Comparison of ENCODE assay signal across 8 mouse cellular contexts in the genomic region with DNA sequence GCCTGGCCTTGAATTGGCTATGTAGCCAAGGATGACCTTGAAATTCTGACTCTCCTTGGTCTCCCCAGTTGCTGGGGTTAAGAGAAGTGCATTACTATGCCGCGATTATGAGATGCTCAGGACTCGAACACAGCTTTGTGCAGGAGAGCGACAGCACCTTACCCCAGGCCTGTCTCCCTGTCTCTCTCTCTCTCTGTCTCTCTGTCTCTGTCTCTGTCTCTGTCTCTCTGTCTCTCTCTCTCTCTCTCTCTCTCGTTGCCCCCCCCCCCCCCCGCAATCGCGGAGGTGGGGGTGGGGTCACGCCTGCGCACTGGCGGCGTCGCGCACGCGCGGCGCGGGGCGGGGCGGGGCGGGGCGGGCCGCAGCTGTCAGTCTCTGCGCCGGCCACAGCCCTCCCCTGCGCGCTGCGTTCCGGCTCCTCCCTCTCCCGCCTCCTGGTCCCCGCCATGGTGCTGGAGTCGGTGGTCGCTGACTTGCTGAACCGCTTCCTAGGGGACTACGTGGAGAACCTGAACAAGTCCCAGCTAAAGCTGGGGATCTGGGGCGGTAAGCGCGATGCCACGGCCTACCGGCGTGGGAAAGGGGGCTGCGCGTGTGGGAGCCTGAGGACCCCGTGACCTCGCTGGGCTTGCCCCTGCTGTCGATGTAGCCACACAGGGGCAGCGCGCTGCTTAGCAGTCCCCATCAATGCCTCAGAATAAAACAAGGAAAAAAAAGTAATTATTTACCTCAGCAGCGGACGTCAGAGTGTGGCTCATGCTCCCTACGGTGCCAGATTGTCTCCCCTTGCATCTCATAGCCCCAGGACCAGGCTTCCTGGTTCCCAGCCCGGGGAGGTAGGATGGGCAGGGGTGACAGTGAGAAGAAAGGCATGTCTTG. TPM values are rescaled to one million over a fixed set of nuclear protein-coding genes. Genes with fewer than 3 reads are reported as not detected.
DNase-seq lines count a peak whose midpoint lies in the region; ATAC-seq and TF ChIP-seq lines count a peak whose summit lies in the region.

A gene (plus strand): TSS at position 416 of the 879 bp plus-strand sequence.

- intact Hi-C loops in heart, postnatal 10 days (cut with DNase I) = no loop called here

- TF ChIP-seq EP300 in ES-Bruce4 (IDR thresholded peaks at IDR 0.05; ENCODE audit: insufficient read depth, low read depth, low read length) = no peak

- no peak within 1 kb of the TSS for H3K27ac ChIP-seq in ES-Bruce4 (ENCODE audit: insufficient read depth, low read length)
- peak within 1 kb of the TSS; percentile 74 for H3K27ac ChIP-seq in forebrain, embryonic 13.5 days

- peak within 1 kb of the TSS; percentile 99 for H3K4me3 ChIP-seq in ES-Bruce4 (ENCODE audit: low read depth, low read length)
- peak within 1 kb of the TSS; percentile 80 for H3K4me3 ChIP-seq in forebrain, embryonic 13.5 days
- H3K4me3 ChIP-seq in lung, adult 2 months (replicated peaks; ENCODE audit: extremely low read depth, low read depth, low read length) = peak within 1 kb of the TSS; percentile 99

- ATAC-seq in forebrain, embryonic 13.5 days = peak; percentile 98
- peak; percentile 90 for ATAC-seq in neutrophil, adult 5-6 weeks (ENCODE audit: extremely low read depth, insufficient number of reproducible peaks, low FRiP score, poor library complexity, severe bottlenecking)

- no peaks in the 10 kb centered on the region for H3K36me3 ChIP-seq in ES-Bruce4 (ENCODE audit: control insufficient read depth, insufficient read depth, low read length, poor library complexity, severe bottlenecking)
- no peaks in the 10 kb centered on the region for H3K36me3 ChIP-seq in forebrain, embryonic 13.5 days (ENCODE audit: poor library complexity, severe bottlenecking)

- H3K9me3 ChIP-seq in ES-Bruce4 (replicated peaks; ENCODE audit: control insufficient read depth, insufficient read depth, low read length, poor library complexity, severe bottlenecking) = no peaks in the 10 kb centered on the region
- H3K9me3 ChIP-seq in forebrain, embryonic 13.5 days (replicated peaks) = no peaks in the 10 kb centered on the region

- H3K9ac ChIP-seq in ES-Bruce4 (ENCODE audit: low read depth, poor library complexity, severe bottlenecking) = peak within 1 kb of the TSS; percentile 81
- peak within 1 kb of the TSS; percentile 80 for H3K9ac ChIP-seq in forebrain, embryonic 13.5 days

- no peak for TF ChIP-seq CTCF in ES-Bruce4 (IDR thresholded peaks at IDR 0.05; ENCODE audit: low read depth, low read length)
- no peak for TF ChIP-seq CTCF in lung, adult 2 months (IDR thresholded peaks at IDR 0.05; ENCODE audit: insufficient read depth, low read length)

- no peaks in the 10 kb centered on the region for H3K4me1 ChIP-seq in ES-Bruce4 (ENCODE audit: control insufficient read depth, insufficient read depth, low read length)
- peaks cover 11% of the 10 kb centered on the region for H3K4me1 ChIP-seq in forebrain, embryonic 13.5 days
- H3K4me1 ChIP-seq in lung, adult 2 months (ENCODE audit: control insufficient read depth, insufficient read depth, low read length) = peaks cover 2% of the 10 kb centered on the region

- under 1% methylated on average over 50 of the region's 53 CpGs for WGBS in forebrain, embryonic 13.5 days
- under 1% methylated on average over 52 of the region's 53 CpGs for WGBS in lung, adult 2 months

- no peaks in the 10 kb centered on the region for H3K27me3 ChIP-seq in ES-Bruce4 (ENCODE audit: control insufficient read depth, insufficient read depth, low read length, poor library complexity, severe bottlenecking)
- H3K27me3 ChIP-seq in forebrain, embryonic 13.5 days = no peaks in the 10 kb centered on the region

- peak; percentile 70 for DNase-seq in c-Kit-positive CD71-positive TER-119-positive erythroid progenitor cells, embryonic 14.5 days (ENCODE audit: low spot score)
- peak; percentile 85 to 86 for DNase-seq in heart, postnatal 10 days
- peak; percentile 63 to 86 for DNase-seq in layer of hippocampus, adult 18-20 months (ENCODE audit: low spot score in 2 of 2)
- DNase-seq in lung, adult 2 months = peak; percentile 77
- peak; percentile 86 for DNase-seq in testis, postnatal 14 days (ENCODE audit: low spot score)

- peak within 1 kb of the TSS; percentile 78 for H3K4me2 ChIP-seq in forebrain, embryonic 13.5 days

- peak; percentile 22 for TF ChIP-seq POLR2A in ES-Bruce4 (IDR thresholded peaks at IDR 0.05; ENCODE audit: insufficient read depth, low read length)
- peak; percentile 73; the same call in 1 of the 2 replicates for TF ChIP-seq POLR2A in lung, adult 2 months (IDR thresholded peaks at IDR 0.05; ENCODE audit: borderline replicate concordance, extremely low read depth, low read depth, low read length)

RNA-seq across cellular contexts. Expression of the gene that starts here (rescaled TPM):
- polyA plus RNA-seq in ES-Bruce4 (2011; ENCODE audit: insufficient read depth, insufficient read length, low read depth, missing spikeins) = 24.0 and 34.2 TPM in 2 replicates
- polyA plus RNA-seq in forebrain, embryonic 13.5 days (2015; fragmentation: Nextera tagmentation; extraction: Ambion mirVana) = 7.7 and 8.1 TPM in 2 replicates
- 10 to 100 TPM; 33.1 to 41.8 TPM for total RNA-seq in heart, postnatal 10 days (2021)
- total RNA-seq in layer of hippocampus, adult 18-20 months (2021) = 100 to 1,000 TPM; 101 to 109 TPM
- polyA plus RNA-seq in lung, adult 2 months (2012; rRNA removed) = 6.1 and 9.1 TPM in 2 replicates
- total RNA-seq in neutrophil, adult 5-6 weeks (2017) = 35.1 and 42.7 TPM in 2 replicates
